Mouse (Mus musculus) urinary bladder, adult 18-20 months (tissue): ENCODE data around the gene Cdt1.

Experiments
- DNase-seq, 2 experiments: peaks; one replicate each; pipeline ENCODE4 v3.0.0; 2022; ENCODE audit warnings: low spot score in 2 of 2, mixed read lengths in 2 of 2

The Cdt1 gene

GRCm38 (mm10) chr8:122611295-122612133, 43.7 kb downstream of the Cdt1 start, which contains the start of the genes Galns and Trappc2l:
Gene Galns (minus strand): TSS chr8:122611463.
Gene Trappc2l (plus strand): TSS chr8:122611640.
- peak; percentile 90 to 92 for DNase-seq

GRCm38 (mm10) chr8:122616181-122616905, 48.5 kb downstream of the Cdt1 start:
- peak in 1 of 2 experiments; percentile 61 for DNase-seq

- peak; percentile 56 to 72 for DNase-seq
Observed at GRCm38 (mm10) chr8:122617947-122618546, 50.2 kb downstream of the Cdt1 start.

GRCm38 (mm10) chr8:122618660-122619378, 51.0 kb downstream of the Cdt1 start:
- DNase-seq: no peak

GRCm38 (mm10) chr8:122620446-122620845, 52.6 kb downstream of the Cdt1 start:
- DNase-seq: no peak

- DNase-seq: no peak
Observed at GRCm38 (mm10) chr8:122622727-122623126, 54.9 kb downstream of the Cdt1 start, which contains the start of gene Pabpn1l. Gene Pabpn1l (minus strand): TSS chr8:122622739.
